Mouse (Mus musculus) cortical plate, adult 2 months (tissue): Measurements from ENCODE around the gene Serpina1e. TPM values are rescaled to one million over a fixed set of nuclear protein-coding genes. Genes with fewer than 3 reads are reported as not detected.

Source experiments
- polyA plus RNA-seq: library from polyadenylated mRNA; depleted of rRNA; stranded (reverse); fragments of >200 nt; gene quantifications from 2 replicates; pipeline ENCODE4 v1.2.3, GENCODE M21; 2012; rRNA removed

Serpina1e gene
- polyA plus RNA-seq, 1 experiment: not detected

Other genes with a start within 250 kb of the Serpina1e start
- 0.08 TPM in 1 of 2 replicates, not detected in the other for gene Serpina1d, start 185.4 kb downstream of the Serpina1e start, polyA plus RNA-seq
- gene Serpina1b, start 128.6 kb downstream of the Serpina1e start, polyA plus RNA-seq: not detected in 2 replicates
- 0.08 TPM in 1 of 2 replicates, not detected in the other for gene Serpina1a, start 95.4 kb downstream of the Serpina1e start, polyA plus RNA-seq
- gene Serpina1c, start 54.1 kb downstream of the Serpina1e start, polyA plus RNA-seq: not detected in 2 replicates
- gene Serpina11, start 31.0 kb upstream of the Serpina1e start, polyA plus RNA-seq: not detected in 2 replicates
- 0.04 and 3.8 TPM in 2 replicates for gene Serpina9, start 54.8 kb upstream of the Serpina1e start, polyA plus RNA-seq
- 0.04 TPM in 1 of 2 replicates, not detected in the other for gene Serpina12, start 85.5 kb upstream of the Serpina1e start, polyA plus RNA-seq
- gene Serpina5, start 142.1 kb upstream of the Serpina1e start, polyA plus RNA-seq: not detected in 2 replicates
- gene Serpina3a, start 153.7 kb upstream of the Serpina1e start, polyA plus RNA-seq: not detected in 2 replicates
- gene Serpina3b, start 169.0 kb upstream of the Serpina1e start, polyA plus RNA-seq: not detected in 2 replicates
- gene Serpina3c, start 194.9 kb upstream of the Serpina1e start, polyA plus RNA-seq: 0.04 TPM in 2 replicates